Mouse (Mus musculus) MEL (cell line): ENCODE measurements at regions not wholly inside any gene's neighbourhood (a gene's known extent, or its start where the extent isn't known, plus 50 kb on each side); places are given as distances from the start of the nearest gene placed in this dataset.

ENCODE experiments used
- CTCF ChIP-seq, 3 experiments: IDR thresholded peaks in 2 of 3; conservative IDR thresholded peaks in 1 of 3; 2 replicates each; pipeline ENCODE4 v1.5.1; 2011 to 2012; ENCODE audit warnings: low read length in 3 of 3, low read depth in 2 of 3, mild to moderate bottlenecking in 2 of 3, improper control_type of control experiment in 1 of 3, inconsistent platforms in 1 of 3, mixed read lengths in 1 of 3, moderate library complexity in 1 of 3; ENCODE audit not compliant: control insufficient read depth in 1 of 3, insufficient read depth in 1 of 3, poor library complexity in 1 of 3, severe bottlenecking in 1 of 3
- EP300 ChIP-seq, 2 experiments: IDR thresholded peaks; 2 replicates each; pipeline ENCODE4 v1.6.1; 2011; ENCODE audit warnings: improper control_type of control experiment in 2 of 2, low read length in 2 of 2, low read depth in 1 of 2, mild to moderate bottlenecking in 1 of 2
- MAFK ChIP-seq: IDR thresholded peaks from 2 replicates; pipeline ENCODE4 v1.6.1; 2011; ENCODE audit warnings: low read depth, mild to moderate bottlenecking, low read length, improper control_type of control experiment, borderline replicate concordance
- MAX ChIP-seq: IDR thresholded peaks from 2 replicates; pipeline ENCODE4 v1.6.1; 2011; ENCODE audit warnings: low read length, improper control_type of control experiment
- MYC ChIP-seq: IDR thresholded peaks from 2 replicates; pipeline ENCODE4 v1.6.1; 2011; ENCODE audit warnings: low read depth, mild to moderate bottlenecking, low read length, improper control_type of control experiment, moderate library complexity
- NRF1 ChIP-seq: IDR thresholded peaks from 2 replicates; pipeline ENCODE4 v1.6.1; 2014; ENCODE audit warnings: low read depth, mild to moderate bottlenecking, inconsistent platforms, low read length, improper control_type of control experiment, moderate library complexity; ENCODE audit not compliant: poor library complexity, insufficient read depth, severe bottlenecking
- POLR2A ChIP-seq, 2 experiments: IDR thresholded peaks; 2 replicates each; pipeline ENCODE4 v1.6.1; 2011 to 2012; ENCODE audit warnings: low read length in 2 of 2, mild to moderate bottlenecking in 2 of 2, control low read depth in 1 of 2, improper control_type of control experiment in 1 of 2, low read depth in 1 of 2, moderate library complexity in 1 of 2; ENCODE audit not compliant: control insufficient read depth in 1 of 2, insufficient read depth in 1 of 2, poor library complexity in 1 of 2
- POLR2AphosphoS2 ChIP-seq: IDR thresholded peaks from 2 replicates; pipeline ENCODE4 v1.6.1; 2011; ENCODE audit warnings: low read length, improper control_type of control experiment
- POLR2AphosphoS5 ChIP-seq: IDR thresholded peaks from 2 replicates; pipeline ENCODE4 v1.6.1; 2012; ENCODE audit warnings: low read depth, borderline replicate concordance, mild to moderate bottlenecking, inconsistent platforms, low read length, moderate library complexity, mixed read lengths
- SMC3 ChIP-seq: IDR thresholded peaks from 2 replicates; pipeline ENCODE4 v1.6.1; 2011; ENCODE audit warnings: low read depth, low read length, improper control_type of control experiment
- TAL1 ChIP-seq: IDR thresholded peaks from 2 replicates; pipeline ENCODE4 v1.6.1; 2012; ENCODE audit warnings: mild to moderate bottlenecking, inconsistent platforms, low read length, moderate library complexity, mixed read lengths
- TBP ChIP-seq: IDR thresholded peaks from 2 replicates; pipeline ENCODE4 v1.8.0; 2011; ENCODE audit warnings: low read depth, low read length, improper control_type of control experiment
- USF1 ChIP-seq: IDR thresholded peaks from 2 replicates; pipeline ENCODE4 v1.6.1; 2014; ENCODE audit warnings: low read depth, mild to moderate bottlenecking, inconsistent platforms, low read length, improper control_type of control experiment, moderate library complexity
- ZC3H11A ChIP-seq: IDR thresholded peaks from 2 replicates; pipeline ENCODE4 v1.6.1; 2012; ENCODE audit warnings: low read depth, mild to moderate bottlenecking, inconsistent platforms, low read length, improper control_type of control experiment

DNA sequence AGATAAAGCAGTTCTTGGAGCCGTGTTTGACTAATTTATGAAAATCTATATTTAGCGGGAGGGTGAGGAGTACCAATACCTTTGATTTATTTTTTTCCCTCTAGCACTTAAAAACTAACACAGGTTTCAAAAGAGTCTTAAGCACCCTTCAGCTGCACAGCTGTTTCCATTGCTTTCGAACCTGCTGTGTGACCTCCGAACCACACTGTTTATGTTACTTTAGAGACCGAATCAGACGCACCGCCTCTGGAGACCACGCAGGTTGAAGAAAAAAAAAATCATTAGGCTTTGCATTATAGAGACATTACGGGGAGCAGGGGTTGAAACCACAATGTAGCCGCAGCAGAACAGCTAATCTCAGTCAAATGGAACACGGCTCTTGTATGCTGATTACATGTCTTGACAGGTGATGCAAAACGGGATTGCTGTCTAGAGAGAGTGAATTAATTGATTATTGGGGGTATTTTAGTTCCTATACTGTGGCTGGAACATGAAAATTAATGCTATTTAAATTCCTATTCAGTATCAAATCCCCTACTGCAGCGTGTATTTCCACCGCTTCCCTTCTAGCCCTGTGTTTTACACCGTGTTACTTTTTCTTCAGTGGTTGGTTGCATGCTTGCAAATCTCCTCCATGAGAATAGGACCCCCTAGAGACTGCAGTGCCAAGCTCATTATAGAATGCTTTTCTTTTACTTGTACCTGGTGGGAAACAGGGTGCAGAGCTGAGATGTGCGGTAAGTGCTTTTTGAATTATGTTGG, 169.0 kb upstream of the C9orf72 start:
- TF ChIP-seq MAFK = no peak
- no peak for TF ChIP-seq POLR2A (IDR thresholded peaks at IDR 0.05; ENCODE audit: control insufficient read depth in 1 of 2, insufficient read depth in 1 of 2, low read depth in 1 of 2, low read length in 2 of 2, poor library complexity in 1 of 2)
- no peak for TF ChIP-seq ZC3H11A
- no peak for TF ChIP-seq POLR2AphosphoS2
- TF ChIP-seq CTCF (IDR thresholded peaks at IDR 0.05 in 2 of 3, conservative IDR thresholded peaks at IDR 0.05 in 1 of 3; ENCODE audit: control insufficient read depth in 1 of 3, insufficient read depth in 1 of 3, low read depth in 2 of 3, low read length in 3 of 3, poor library complexity in 1 of 3, severe bottlenecking in 1 of 3) = no peak
- TF ChIP-seq SMC3 = no peak
- TF ChIP-seq MAX = no peak
- TF ChIP-seq TBP = no peak
- no peak for TF ChIP-seq NRF1
- TF ChIP-seq TAL1 = no peak
- TF ChIP-seq MYC = no peak
- TF ChIP-seq POLR2AphosphoS5 = no peak
- no peak for TF ChIP-seq EP300 (IDR thresholded peaks at IDR 0.05; ENCODE audit: low read depth in 1 of 2, low read length in 2 of 2)
- no peak for TF ChIP-seq USF1
